Mouse (Mus musculus) embryonic facial prominence, embryonic 14.5 days (tissue): Measurements from ENCODE around the gene Srebf1. TPM values are rescaled to one million over a fixed set of nuclear protein-coding genes. Genes with fewer than 3 reads are reported as not detected.

Experiments
- ATAC-seq: fragments of 200-750 bp; cut with Nextera tagmentation; 2 replicates; pipeline ENCODE4 v1.8.0; 2017; ENCODE audit warnings: low read depth, moderate number of reproducible peaks, moderate TSS enrichment
- DNase-seq: peaks from one replicate; pipeline ENCODE4 v3.0.0-alpha.2; 2015; ENCODE audit warnings: low spot score
- H3K27ac ChIP-seq: fragments of 300-500 bp; sonication (generic); replicated peaks from 2 replicates; pipeline ENCODE4 v1.5.1; 2014; ENCODE audit warnings: low read depth, mild to moderate bottlenecking, low read length, moderate library complexity
- H3K27me3 ChIP-seq: fragments of 300-500 bp; sonication (generic); replicated peaks from 2 replicates; pipeline ENCODE4 v1.6.1; 2014; ENCODE audit warnings: low read length; ENCODE audit not compliant: control insufficient read depth, insufficient read depth
- H3K36me3 ChIP-seq: fragments of 300-500 bp; sonication (generic); 2 replicates; pipeline ENCODE4 v1.6.1; 2014; ENCODE audit warnings: low read length, mixed read lengths; ENCODE audit not compliant: control insufficient read depth, insufficient read depth
- H3K4me1 ChIP-seq: fragments of 300-500 bp; sonication (generic); 2 replicates; pipeline ENCODE4 v1.6.1; 2014; ENCODE audit warnings: antibody characterized with exemption, low read length; ENCODE audit not compliant: control insufficient read depth, insufficient read depth
- H3K4me2 ChIP-seq: fragments of 300-500 bp; sonication (generic); 2 replicates; pipeline ENCODE4 v1.6.1; 2014; ENCODE audit warnings: low read depth, mild to moderate bottlenecking, low read length, moderate library complexity, mixed read lengths
- H3K4me3 ChIP-seq: fragments of 300-500 bp; sonication (generic); 2 replicates; pipeline ENCODE4 v1.5.1; 2014; ENCODE audit warnings: low read depth, mild to moderate bottlenecking, low read length
- H3K9ac ChIP-seq: fragments of 300-500 bp; sonication (generic); 2 replicates; pipeline ENCODE4 v1.6.1; 2014; ENCODE audit warnings: low read depth, mild to moderate bottlenecking, low read length, moderate library complexity, mixed read lengths
- H3K9me3 ChIP-seq: fragments of 300-500 bp; sonication (generic); 2 replicates; pipeline ENCODE4 v1.6.1; 2016; ENCODE audit warnings: low read length; ENCODE audit not compliant: control insufficient read depth
- WGBS: fragments of 180-500 bp; shearing (Covaris S2); extraction: QIAGEN DNeasy Blood & Tissue Kit; methylation state at CpG from one replicate; pipeline ENCODE4 v1.1.7; 2014; 5-methylcytosine and 5-hydroxymethylcytosine counted together
- polyA plus RNA-seq: library from polyadenylated mRNA; unstranded; fragments of >200 nt; fragmentation: Nextera tagmentation; extraction: Ambion mirVana; gene quantifications from 2 replicates; pipeline ENCODE4 v1.2.1, GENCODE M21; 2014

The Srebf1 gene
- polyA plus RNA-seq, 1 experiment from 2014 or later: 58.3 TPM

GRCm38 (mm10) chr11:60163362-60163761, 59.0 kb downstream of the Srebf1 start:
- Histone ChIP-seq H3K4me3 (no peak overlapping the region), H3K4me1 (peaks cover 34% of the 10 kb centered on the region), H3K9ac (0 out of 2 replicates have a peak overlapping the region, but pooled peaks have one; percentile 9), H3K27ac (no peak overlapping the region), H3K4me2 (no peak overlapping the region), H3K27me3 (no peaks in the 10 kb centered on the region), H3K9me3 (no peaks in the 10 kb centered on the region), H3K36me3 (peaks cover 6% of the 10 kb centered on the region; the same call in 1 of the 2 replicates)
- ATAC-seq (no peak), DNase-seq (no peak)
- 78% methylated on average over 4 of the region's 4 CpGs for whole genome bisulfite sequencing

GRCm38 (mm10) chr11:60162547-60162946, 59.8 kb downstream of the Srebf1 start:
- Histone ChIP-seq H3K27ac (no peak overlapping the region), H3K9me3 (no peaks in the 10 kb centered on the region), H3K36me3 (peaks cover 6% of the 10 kb centered on the region; the same call in 1 of the 2 replicates), H3K4me3 (no peak overlapping the region), H3K27me3 (no peaks in the 10 kb centered on the region), H3K4me1 (peaks cover 27% of the 10 kb centered on the region), H3K4me2 (no peak overlapping the region), H3K9ac (no peak overlapping the region)
- whole genome bisulfite sequencing: 92% methylated on average over 1 of the region's 1 CpGs
- no peak for DNase-seq
- ATAC-seq: no peak

- ATAC-seq (no peak), DNase-seq (no peak)
- Histone ChIP-seq H3K4me1 (peaks cover 27% of the 10 kb centered on the region), H3K27me3 (no peaks in the 10 kb centered on the region), H3K4me2 (no peak overlapping the region), H3K9me3 (no peaks in the 10 kb centered on the region), H3K9ac (no peak overlapping the region), H3K4me3 (no peak overlapping the region), H3K36me3 (peaks cover 6% of the 10 kb centered on the region; the same call in 1 of the 2 replicates), H3K27ac (no peak overlapping the region)
- 55% methylated on average over 9 of the region's 9 CpGs for WGBS
Observed at GRCm38 (mm10) chr11:60161146-60161874, 61.1 kb downstream of the Srebf1 start.

- Histone ChIP-seq H3K9me3 (no peaks in the 10 kb centered on the region), H3K4me1 (peaks cover 27% of the 10 kb centered on the region), H3K4me2 (no peak overlapping the region), H3K27me3 (no peaks in the 10 kb centered on the region), H3K9ac (no peak overlapping the region), H3K27ac (no peak overlapping the region), H3K4me3 (no peak overlapping the region), H3K36me3 (peaks cover 8% of the 10 kb centered on the region; the same call in 1 of the 2 replicates)
- WGBS: 46% methylated on average over 3 of the region's 3 CpGs
- DNase-seq (no peak), ATAC-seq (no peak)
Observed at GRCm38 (mm10) chr11:60160454-60161114, 61.8 kb downstream of the Srebf1 start.

- ATAC-seq (no peak), DNase-seq (no peak)
- Histone ChIP-seq H3K27me3 (no peaks in the 10 kb centered on the region), H3K4me1 (peaks cover 25% of the 10 kb centered on the region), H3K9ac (no peak overlapping the region), H3K36me3 (peaks cover 14% of the 10 kb centered on the region), H3K4me3 (no peak overlapping the region), H3K4me2 (no peak overlapping the region), H3K27ac (no peak overlapping the region), H3K9me3 (no peaks in the 10 kb centered on the region)
- 79% methylated on average over 5 of the region's 5 CpGs for WGBS
Observed at GRCm38 (mm10) chr11:60159955-60160354, 62.4 kb downstream of the Srebf1 start.

- no peaks in the 10 kb centered on the region for H3K27me3 ChIP-seq
- no peak overlapping the region for H3K4me2 ChIP-seq
- DNase-seq (no peak), ATAC-seq (no peak)
- no peaks in the 10 kb centered on the region for H3K9me3 ChIP-seq
- H3K36me3 ChIP-seq: peaks cover 30% of the 10 kb centered on the region
- WGBS: 72% methylated on average over 4 of the region's 4 CpGs
- H3K4me3 ChIP-seq: no peak overlapping the region
- no peak overlapping the region for H3K9ac ChIP-seq
- H3K4me1 ChIP-seq: peaks cover 14% of the 10 kb centered on the region
- no peak overlapping the region for H3K27ac ChIP-seq
Observed at GRCm38 (mm10) chr11:60158271-60158670, 64.1 kb downstream of the Srebf1 start.

GRCm38 (mm10) chr11:60155690-60156089, 66.7 kb downstream of the Srebf1 start:
- H3K4me2 ChIP-seq: no peak overlapping the region
- peaks cover 7% of the 10 kb centered on the region for H3K4me1 ChIP-seq
- H3K27me3 ChIP-seq: no peaks in the 10 kb centered on the region
- DNase-seq (no peak), ATAC-seq (no peak)
- peaks cover 35% of the 10 kb centered on the region for H3K36me3 ChIP-seq
- H3K4me3 ChIP-seq: no peak overlapping the region
- H3K9me3 ChIP-seq: no peaks in the 10 kb centered on the region
- 81% methylated on average over 5 of the region's 5 CpGs for WGBS
- no peak overlapping the region for H3K9ac ChIP-seq
- no peak overlapping the region for H3K27ac ChIP-seq

- Histone ChIP-seq H3K4me3 (no peak overlapping the region), H3K36me3 (peaks cover 35% of the 10 kb centered on the region), H3K9me3 (no peaks in the 10 kb centered on the region), H3K9ac (no peak overlapping the region), H3K4me2 (no peak overlapping the region), H3K27ac (no peak overlapping the region), H3K4me1 (no peaks in the 10 kb centered on the region), H3K27me3 (no peaks in the 10 kb centered on the region)
- no peak; the same call in 1 of the 2 replicates for ATAC-seq
- 77% methylated on average over 3 of the region's 3 CpGs for whole genome bisulfite sequencing
- DNase-seq: no peak
Observed at GRCm38 (mm10) chr11:60153936-60154335, 68.4 kb downstream of the Srebf1 start.
